Mouse (Mus musculus): ENCODE data around the gene Wscd1. TPM values are rescaled to one million over a fixed set of nuclear protein-coding genes. Genes with fewer than 3 reads are reported as not detected.

Wscd1 gene
- total and polyA plus RNA-seq, 2 experiments from 2014 or later: 81.5 to 143 TPM

DNA sequence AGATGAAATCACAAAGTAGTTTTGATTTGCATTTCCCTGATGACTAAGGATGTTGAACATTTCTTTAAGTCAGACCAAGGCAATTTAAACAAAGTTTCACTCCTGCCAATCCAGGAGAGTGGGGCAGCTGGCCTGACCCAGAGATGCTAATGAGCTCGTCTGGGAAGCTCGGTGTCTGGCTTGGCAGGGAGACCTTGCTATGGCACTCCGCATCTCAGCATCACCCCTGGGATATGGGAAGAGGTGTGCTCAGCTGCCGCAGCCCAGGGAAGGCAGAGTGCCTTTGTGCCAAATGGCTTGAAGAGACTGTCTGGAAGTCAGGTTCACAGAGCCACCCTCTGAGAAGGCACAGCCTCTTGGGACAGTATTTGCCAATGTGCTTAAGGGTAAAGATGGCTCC lies 75.3 kb downstream of the Wscd1 start:
- DNase-seq (ENCODE audit: low spot score) (no peak), ATAC-seq (ENCODE audit: low FRiP score) (no peak)
- 53% methylated on average over 4 of the region's 4 CpGs for WGBS
- Histone ChIP-seq H3K4me3 (ENCODE audit: low read depth, low read length) (no peak overlapping the region), H3K4me1 (ENCODE audit: insufficient read depth, low read length) (peaks cover 2% of the 10 kb centered on the region; the same call in 1 of the 2 replicates), H3K9ac (replicated peaks; ENCODE audit: low read length, poor library complexity, severe bottlenecking) (no peak overlapping the region), H3K36me3 (ENCODE audit: insufficient read depth, low read length) (no peaks in the 10 kb centered on the region), H3K27me3 (ENCODE audit: insufficient read depth, low read length) (no peaks in the 10 kb centered on the region), H3K4me2 (ENCODE audit: low read depth, low read length, poor library complexity, severe bottlenecking) (no peak overlapping the region), H3K9me3 (ENCODE audit: low read length) (no peaks in the 10 kb centered on the region), H3K27ac (ENCODE audit: low read depth, low read length) (no peak overlapping the region)
- TF ChIP-seq CTCF (IDR thresholded peaks at IDR 0.05): no peak
